Mouse (Mus musculus) C2C12 (cell line): ENCODE data around the gene Frmd4b.

ENCODE experiments used
- CEBPB ChIP-seq: IDR thresholded peaks from one replicate; pipeline ENCODE4 v1.6.1; 2011; ENCODE audit warnings: low read depth, mild to moderate bottlenecking, control low read depth, moderate library complexity
- CTCF ChIP-seq: IDR thresholded peaks from one replicate; pipeline ENCODE4 v1.5.1; 2011; ENCODE audit not compliant: control insufficient read depth, insufficient read depth, insufficient read length
- FOSL1 ChIP-seq: IDR thresholded peaks from one replicate; pipeline ENCODE4 v1.8.0; 2011; ENCODE audit warnings: mild to moderate bottlenecking, low read length; ENCODE audit not compliant: poor library complexity, insufficient read depth, severe bottlenecking
- MAX ChIP-seq: IDR thresholded peaks from one replicate; pipeline ENCODE4 v1.6.1; 2011; ENCODE audit warnings: mild to moderate bottlenecking, control low read depth
- MYOD1 ChIP-seq: IDR thresholded peaks from one replicate; pipeline ENCODE4 v1.6.1; 2011; ENCODE audit warnings: low read depth; ENCODE audit not compliant: control insufficient read depth, insufficient read length
- MYOG ChIP-seq: IDR thresholded peaks from one replicate; pipeline ENCODE4 v1.6.1; 2011; ENCODE audit not compliant: control insufficient read depth, insufficient read length; ENCODE audit errors: extremely low read depth
- USF1 ChIP-seq: IDR thresholded peaks from one replicate; pipeline ENCODE4 v1.6.1; 2011; ENCODE audit warnings: low read depth, mild to moderate bottlenecking, control low read depth, moderate library complexity

DNA sequence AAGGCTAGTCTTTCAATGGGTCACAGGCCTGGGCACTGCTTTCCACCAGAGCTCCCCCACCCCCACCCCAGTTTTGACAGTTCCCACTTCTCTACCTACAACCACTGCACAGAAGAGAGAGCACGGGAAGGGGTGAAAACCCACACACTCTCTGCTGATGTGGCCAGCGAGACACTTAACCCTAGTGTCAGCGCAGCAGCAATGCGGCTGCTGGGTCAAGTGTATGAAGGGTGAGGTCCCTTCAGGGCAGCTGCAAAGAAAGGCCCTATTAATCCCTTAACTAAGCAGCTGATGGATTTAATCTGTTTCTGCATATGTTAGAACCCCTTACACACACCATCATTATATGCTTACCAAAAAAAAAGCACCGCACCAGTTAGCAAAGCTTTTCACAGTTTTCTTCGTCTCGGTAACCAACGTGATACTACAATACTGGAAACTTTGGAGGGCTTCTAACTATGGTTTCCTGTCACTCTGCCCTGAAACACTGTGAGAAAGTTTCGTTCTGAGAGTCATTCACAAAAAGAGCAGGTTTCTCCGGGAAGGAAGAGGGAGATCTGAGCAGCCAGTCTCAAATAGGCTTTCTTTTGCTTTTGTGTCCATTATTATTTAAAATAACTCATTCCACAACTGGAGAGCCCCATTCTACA is 264.7 kb downstream of the Frmd4b start:
- TF ChIP-seq CTCF (no peak), MYOD1 (no peak), USF1 (no peak), CEBPB (no peak), FOSL1 (no peak), MAX (no peak), MYOG (no peak)
